Mouse (Mus musculus): ENCODE measurements around the gene Kcnn3. TPM values are rescaled to one million over a fixed set of nuclear protein-coding genes. Genes with fewer than 3 reads are reported as not detected.

The Kcnn3 gene
- total RNA-seq (2021) = 1 to 10 TPM; 2.7 to 3.8 TPM
- long read RNA-seq, experiment 1, partial matches to known transcripts = 0 of 1 reads
- long read RNA-seq, experiment 1, other reads (novel, unspliced or antisense) = 1 of 1 reads
- long read RNA-seq, experiment 2, partial matches to known transcripts = 0 of 1 reads
- long read RNA-seq, experiment 2, other reads (novel, unspliced or antisense) = 1 of 1 reads

DNA sequence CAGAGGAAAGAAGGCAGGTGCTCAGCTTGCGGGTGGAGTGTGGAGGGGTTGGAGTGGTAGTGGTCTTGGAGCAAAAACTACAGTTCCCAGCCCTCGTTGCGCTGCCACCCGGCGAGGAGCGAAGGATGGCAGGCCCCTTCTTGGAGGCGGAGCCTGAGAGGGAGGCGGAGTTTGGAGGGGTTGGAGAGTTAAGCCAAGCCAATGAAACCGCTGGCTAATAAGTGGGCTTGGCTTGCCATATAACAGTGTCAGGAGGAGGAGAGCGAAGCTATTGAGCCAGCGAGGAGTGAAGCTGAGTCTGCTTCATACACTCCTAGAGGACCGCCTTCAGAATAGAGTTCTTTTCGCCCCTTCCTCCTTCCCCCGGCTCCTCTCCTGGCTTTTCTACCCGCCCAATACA is at the start of gene Kcnn3:
Gene Kcnn3 (plus strand): TSS at position 271 of the 400 bp plus-strand sequence.
- peak; percentile 63 to 74 for DNase-seq (ENCODE audit: low spot score in 2 of 2)

DNA sequence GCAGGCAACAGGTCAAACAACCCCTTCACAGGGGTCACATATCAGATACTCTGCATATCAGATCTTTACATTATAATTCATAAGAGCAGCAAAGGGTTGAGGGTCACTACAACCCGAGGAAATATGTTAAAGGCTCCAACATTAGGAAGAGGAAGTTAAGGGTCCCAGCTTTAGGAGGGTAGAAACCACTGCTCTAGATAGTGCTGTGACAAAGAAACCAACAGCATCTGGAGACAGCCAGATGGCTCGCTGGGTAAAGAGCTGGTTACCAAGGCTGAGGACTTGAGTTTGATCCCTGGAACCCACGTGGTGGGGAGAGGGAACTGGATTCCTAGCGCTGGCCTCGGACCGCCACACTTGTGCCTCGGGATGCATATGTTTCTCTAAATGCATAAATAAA is 47.7 kb upstream of the Kcnn3 start:
- no peak for DNase-seq (ENCODE audit: low spot score in 2 of 2)

DNA sequence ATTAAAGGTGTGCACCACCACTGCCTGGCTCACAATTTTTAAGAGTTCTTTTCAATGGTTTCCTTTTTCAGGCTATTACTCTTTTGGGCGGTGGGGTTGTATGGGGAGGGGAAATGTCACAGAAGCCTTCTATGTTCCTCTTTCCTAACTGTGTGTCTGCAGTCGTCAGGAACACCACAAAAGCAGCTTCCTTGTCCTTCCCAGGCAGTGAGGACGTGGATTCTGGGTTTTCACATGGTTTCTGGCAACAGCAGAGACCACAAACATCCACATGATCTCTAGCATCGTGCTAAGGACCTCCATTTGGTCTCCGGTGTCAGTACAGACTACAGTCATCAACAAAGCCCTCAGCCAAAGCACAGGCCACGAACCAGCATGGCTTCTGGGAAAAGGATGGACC is 46.1 kb upstream of the Kcnn3 start:
- DNase-seq (ENCODE audit: low spot score in 2 of 2) = no peak

DNA sequence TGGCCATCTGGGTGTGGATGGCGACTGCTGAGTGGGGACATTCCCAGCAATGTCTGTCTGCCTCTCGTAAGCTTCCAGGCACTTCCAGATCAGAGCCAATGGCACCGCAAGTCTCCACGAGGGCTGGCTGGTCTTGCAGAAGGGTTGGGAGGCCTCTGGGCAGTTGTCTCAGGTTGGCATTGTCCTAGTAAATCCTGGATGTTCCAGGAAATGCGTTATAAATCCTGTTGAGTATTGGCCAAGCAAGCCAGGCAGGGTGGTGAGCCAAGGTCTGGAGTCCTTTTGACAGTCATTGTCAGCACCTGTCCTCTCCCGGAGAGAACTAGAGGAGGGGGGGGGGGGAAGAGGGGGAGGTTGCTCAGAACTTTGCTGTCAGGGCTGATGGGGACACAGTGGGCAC is 40.9 kb upstream of the Kcnn3 start:
- DNase-seq (ENCODE audit: low spot score in 2 of 2) = no peak

DNA sequence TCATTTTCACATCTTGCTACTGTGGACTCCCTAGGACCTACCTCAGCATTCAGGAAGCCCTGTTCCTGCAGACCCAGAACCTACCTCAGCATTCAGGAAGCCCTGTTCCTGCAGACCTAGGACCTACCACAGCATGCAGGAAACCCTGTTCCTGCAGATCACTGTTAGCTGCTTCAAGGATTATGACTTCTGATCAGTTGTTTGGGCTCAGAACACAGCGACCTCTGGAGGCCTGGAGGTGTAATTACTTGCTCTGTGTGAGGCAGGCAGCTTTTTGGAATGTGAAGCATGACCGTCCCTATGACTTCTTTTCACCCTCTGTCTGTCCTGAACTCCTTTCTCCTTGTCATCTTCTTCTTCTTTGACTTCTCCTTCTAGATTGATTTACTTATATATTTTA is 38.5 kb upstream of the Kcnn3 start:
- no peak for DNase-seq (ENCODE audit: low spot score in 2 of 2)

DNA sequence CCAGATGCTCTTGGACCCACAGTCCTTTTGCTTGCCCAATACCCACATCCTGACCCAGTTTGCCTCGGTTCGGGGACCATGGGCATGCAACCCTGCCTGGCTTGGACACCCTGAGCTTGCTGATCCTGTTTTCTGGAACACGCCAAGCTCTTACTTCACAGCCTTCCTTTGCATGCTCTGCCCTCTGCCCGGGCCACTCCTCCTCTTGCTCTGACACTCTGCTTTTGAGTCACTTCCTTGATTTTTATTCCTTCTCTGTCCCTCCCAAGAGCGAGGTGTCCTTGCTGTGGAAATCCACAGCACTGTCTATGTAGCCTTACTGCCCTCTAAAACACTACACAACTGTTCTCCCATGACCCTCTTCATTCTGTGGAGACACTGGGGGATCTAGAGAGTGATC is 37.7 kb upstream of the Kcnn3 start:
- DNase-seq (ENCODE audit: low spot score in 2 of 2) = no peak

DNA sequence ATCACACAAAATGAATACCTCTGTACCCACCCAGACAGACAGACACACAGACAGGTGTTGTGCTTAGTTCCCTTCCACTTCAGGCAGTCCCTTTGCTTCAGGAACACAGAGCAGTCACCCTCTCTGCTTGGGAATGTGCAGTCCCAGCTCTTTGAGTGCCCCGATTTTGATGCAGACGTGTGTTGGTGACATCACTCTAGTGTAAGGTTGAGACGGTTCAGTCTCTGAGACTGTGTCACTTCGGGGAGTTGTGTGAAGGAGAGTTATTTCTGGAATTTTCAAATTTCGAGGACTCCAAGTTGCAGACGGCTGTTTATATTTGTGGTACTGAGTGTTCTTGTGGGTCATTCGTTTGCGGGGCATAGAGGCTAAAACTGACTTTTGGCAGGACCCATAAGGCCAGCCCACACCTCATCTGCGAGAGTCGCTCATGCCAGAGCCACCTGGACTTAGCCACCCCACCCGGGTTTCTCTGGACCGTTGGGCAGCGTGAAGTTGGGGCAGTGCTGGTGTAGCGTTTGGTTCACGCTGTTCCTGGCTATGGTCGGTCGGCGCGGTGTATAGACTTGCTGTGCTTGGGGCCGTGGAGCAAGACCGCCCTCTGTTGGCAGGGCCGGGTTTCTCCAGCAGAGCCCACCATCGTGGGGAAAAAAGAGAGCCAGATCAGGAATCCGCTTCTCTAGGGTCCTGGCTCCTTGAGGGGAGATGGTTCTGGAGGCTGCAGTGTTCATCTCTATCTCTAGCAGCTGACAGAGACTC is 35.0 kb upstream of the Kcnn3 start:
- DNase-seq (ENCODE audit: low spot score in 2 of 2) = peak; percentile 75 to 82

DNA sequence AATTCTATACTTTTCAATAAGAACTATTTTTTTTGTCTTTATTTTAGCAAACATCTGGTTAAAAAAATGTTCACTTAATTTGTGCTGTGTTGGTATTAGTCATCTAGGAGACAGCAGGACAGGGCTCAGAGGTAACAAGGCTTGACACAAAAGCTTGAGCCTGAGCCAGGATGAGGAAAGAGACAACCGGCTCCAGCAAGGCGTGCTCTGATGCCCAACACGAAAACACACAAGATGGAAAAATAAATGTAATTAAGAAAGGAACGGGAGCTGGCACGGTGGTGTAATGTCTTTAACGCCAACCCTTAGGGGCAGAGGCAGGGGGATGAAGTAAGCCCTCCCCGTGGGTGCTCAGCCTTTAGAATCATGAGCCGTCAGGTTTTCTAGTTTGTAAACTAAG is 33.9 kb upstream of the Kcnn3 start:
- no peak for DNase-seq (ENCODE audit: low spot score in 2 of 2)

DNA sequence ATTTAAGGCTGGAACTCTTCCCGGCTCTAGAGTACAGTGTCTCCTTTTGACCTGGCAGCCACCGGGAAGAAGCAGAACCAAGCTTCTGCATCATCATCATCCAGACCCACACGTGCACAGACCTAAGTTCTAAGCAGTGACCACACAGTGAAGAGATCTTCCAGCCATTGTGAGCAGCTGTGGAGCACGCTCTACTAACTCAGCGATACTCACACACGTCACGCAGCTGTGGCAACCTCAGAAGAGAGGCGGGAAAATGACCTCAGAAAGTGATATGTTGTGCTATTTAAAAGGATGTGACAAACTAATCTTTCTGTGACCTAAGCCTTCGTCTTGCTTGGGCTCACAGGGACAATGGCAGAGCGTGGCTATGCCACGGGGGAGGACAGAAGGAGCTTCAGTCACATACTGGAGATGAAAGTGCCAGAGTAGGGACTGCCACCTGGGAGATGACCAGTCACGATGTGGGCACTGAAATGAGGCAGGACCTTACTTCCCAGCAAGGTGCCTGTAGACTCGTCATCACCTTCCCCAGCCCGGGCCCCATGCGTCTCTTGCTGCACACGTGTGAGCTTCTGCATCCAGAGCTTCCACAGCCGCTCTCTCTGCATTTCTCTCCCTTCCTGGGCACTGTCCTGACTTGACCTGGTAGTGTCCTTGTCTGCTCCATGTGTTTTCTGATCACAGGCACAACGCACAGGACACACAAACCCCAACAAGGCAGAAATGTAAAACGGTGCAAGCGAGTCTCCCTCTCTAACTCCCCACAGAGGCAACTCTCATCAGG is 32.9 kb upstream of the Kcnn3 start:
- no peak for DNase-seq (ENCODE audit: low spot score in 2 of 2)

DNA sequence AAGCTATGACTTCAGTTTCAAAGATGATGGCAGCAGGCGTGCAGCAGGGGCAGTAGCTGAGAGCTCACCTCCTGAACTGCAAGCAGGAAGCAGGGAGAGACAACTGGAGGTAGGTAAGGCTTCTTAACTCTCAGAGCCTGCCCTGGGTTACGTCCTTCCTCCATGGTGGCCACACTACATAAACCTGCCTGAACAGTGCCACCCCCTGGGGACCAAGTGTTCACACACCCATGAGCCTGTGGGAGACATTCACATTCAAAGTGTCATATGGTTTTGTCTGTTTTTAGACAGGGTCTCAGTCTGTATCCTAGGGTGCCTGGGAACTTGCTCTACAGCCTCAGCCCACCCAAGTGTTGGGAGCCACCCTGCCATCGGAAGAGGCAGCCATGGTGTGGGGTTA is 29.2 kb upstream of the Kcnn3 start:
- DNase-seq (ENCODE audit: low spot score in 2 of 2) = no peak

DNA sequence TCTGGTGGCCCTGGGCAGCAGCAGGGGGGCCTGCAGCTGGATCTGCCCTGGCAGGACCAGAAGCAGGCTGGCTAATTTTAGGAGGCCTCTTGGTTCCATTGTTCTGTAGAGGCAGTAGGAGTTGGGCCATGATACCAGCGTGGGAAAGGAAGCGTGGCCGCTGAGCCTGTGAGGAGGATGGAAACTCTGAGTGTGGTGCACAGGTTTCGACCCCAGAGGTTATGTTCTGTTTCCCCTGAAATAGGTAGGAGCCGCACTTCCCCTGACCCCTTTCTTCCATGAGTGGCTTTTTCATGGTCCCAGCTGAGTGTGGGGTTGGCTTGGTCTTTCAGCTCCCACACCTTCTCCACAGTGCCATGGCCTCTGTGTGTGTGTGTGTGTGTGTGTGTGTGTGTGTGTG is 28.4 kb upstream of the Kcnn3 start:
- no peak for DNase-seq (ENCODE audit: low spot score in 2 of 2)

DNA sequence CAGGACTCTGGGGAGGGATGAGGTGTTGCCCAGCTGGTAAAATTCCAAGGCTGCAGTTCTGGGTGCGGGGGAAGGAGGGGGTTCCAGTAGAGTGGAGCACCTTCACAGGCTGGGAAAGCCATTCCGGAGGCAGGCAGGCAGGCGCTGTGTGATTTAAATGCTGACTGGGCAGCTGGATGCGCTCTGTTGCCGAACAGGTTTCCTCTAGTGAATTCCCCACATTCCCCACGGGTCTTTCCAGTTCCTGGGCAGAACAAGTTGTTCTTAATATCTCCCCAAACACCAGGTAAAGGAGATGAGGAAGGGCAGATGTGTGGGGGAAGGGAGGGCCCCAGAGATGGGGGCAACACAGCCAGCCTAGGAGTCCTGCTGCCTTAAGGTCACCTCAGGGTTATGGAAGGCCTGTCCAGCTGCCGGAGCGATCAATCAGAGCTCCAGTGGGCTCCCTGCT is 27.2 kb upstream of the Kcnn3 start:
- DNase-seq (ENCODE audit: low spot score in 2 of 2) = no peak

DNA sequence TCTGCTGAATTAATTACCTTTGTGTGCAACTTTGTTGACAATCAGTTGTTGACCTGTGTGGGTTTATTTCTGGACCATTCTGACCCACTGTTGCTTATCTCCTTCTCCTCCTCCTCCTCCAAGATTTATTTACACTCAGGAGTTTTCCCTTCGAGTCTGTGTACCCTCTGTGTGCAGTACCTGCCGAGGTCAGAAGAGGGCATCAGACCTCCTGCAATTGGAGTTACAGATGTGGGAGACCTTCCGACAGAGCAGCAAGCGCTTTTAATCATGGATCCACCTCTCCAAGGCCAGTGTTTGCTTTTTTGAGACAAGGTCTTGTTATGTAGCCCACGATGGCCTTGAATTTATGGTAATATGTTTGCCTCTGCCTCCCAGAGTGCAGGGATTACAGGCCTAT is 25.3 kb upstream of the Kcnn3 start:
- no peak for DNase-seq (ENCODE audit: low spot score in 2 of 2)

DNA sequence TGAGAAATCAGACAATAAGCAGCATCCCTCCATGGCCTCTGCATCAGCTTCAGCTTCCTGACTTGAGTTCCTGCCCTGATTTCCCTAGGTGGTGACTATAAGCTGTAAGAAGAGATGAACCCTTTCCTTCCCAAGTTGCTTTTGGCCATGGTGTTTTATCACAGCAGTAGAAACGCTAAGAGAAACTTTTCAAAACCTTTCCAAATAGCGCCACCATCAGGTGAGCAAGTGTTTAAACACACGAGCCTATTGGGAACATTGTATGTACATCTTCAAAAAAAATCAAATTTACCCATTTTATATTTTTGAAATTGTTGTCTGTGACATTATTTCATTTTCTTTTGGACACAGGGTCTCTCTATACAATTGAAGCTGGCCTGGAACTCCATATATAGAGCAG is 23.6 kb upstream of the Kcnn3 start:
- no peak for DNase-seq (ENCODE audit: low spot score in 2 of 2)

DNA sequence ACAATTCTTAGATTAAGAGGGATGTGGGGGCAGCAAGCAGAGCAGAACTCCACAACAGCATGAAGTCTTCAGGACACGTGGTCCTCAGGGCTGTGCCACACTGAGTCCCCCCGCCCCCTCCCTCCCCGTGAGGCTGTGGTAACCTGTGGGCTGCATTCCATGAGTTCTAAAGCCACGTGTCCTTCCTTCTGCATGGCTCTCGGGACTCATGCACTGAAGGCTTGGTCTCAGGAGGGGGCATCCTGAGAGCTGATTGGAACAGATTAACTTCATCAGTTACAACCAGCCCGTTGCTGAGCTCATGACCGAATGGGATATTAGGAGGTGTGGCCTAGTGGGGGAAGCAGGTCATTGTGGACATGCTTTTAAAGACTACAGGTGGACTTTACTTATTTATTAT is 20.3 kb upstream of the Kcnn3 start:
- DNase-seq (ENCODE audit: low spot score in 2 of 2) = no peak

DNA sequence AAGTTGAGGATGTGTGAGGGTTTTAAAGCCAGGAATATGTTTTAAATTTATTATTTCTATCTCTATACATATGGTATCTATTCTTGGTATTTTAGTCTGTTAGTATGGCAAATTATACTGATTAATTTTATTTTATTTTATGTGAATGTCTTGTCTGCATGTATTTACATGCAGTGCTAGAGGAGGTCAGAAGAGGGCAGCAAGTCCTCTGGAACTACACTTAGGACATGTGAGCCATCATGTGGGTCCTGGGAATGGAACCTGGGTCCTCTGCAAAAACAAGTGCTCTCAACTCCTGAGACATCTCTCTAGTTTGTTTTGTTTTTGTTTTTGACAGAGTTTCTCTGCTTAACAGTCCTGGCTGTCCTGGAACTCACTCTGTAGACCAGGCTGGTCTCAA is 18.5 kb upstream of the Kcnn3 start:
- no peak for DNase-seq (ENCODE audit: low spot score in 2 of 2)

DNA sequence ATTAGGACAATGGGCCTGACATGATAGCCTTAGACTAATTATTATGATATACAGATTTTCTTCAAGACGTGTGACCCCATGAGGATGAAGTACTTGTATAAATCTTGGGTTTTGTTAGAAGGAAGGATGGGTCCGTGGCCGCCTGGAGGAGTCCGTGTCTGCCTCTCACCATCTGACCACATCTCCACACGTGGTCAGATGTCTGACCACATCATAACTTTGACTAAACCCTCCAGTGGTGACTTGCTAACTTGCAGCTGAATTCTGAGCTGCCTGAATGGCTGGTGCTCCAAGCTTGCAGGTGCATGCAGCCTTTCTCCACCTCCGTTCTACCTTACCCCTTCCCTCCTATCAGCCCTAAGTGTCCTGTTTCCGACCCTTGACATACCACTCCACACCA is 17.4 kb upstream of the Kcnn3 start:
- DNase-seq (ENCODE audit: low spot score in 2 of 2) = no peak

DNA sequence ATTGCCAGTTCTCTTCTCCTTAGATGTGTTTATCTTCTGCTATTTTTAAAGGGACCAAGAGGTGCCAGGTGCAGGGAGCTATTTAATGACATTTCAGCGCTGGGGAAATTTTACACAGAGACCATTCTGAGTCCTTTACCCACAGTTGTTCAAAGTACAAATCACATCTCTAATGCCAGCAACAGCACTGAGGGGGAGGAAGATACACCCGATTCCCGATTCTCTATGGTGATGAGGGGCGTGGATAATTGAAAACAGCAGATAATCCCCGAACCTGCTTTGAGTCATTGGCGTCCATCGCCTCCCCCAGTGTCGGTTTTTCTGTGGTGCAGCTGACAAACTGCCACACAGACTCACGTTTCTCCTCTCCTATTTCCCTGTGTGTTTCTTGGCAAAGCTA is 11.9 kb upstream of the Kcnn3 start:
- DNase-seq (ENCODE audit: low spot score in 2 of 2) = no peak

DNA sequence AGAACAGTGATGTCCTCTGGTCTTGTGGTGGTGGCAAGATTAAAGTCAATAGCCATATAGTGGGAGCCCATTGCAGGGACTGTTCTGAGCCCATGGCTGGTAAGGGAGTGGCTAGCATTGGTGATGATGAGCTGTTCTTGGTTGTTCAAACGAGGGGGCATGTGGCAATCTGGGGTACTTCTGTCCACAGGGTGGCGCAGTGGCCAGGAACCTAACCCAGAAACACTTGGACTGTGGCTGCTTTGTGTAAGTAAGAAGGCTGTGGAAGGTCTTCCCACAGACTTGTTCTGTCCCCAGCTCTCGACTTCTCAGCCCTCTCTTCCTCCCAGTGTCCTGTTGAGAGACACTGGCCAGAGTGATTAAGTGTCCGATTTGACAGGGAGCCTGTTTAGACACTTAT is 9.0 kb upstream of the Kcnn3 start:
- DNase-seq (ENCODE audit: low spot score in 2 of 2) = peak; percentile 22 to 40

DNA sequence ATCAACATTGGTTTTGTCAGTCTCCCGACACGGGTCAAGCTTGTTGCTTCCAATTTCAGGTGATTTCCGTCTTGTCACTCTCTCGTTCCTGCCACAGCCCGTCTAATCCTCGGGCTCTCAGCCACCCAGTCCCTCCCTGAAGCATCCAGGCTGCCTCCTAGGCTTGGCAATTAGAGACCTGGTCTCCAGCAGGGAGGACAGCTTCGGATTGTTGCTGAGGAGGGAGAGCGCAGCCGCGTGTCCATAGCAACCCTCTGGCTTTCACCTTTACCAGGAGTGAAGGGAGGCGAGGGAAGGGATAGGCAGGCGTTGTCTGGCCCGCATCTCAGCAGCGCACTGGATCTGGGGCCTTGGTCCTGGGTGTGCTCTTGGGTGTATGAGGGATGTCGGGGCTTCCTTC is 8.6 kb upstream of the Kcnn3 start:
- no peak for DNase-seq (ENCODE audit: low spot score in 2 of 2)

DNA sequence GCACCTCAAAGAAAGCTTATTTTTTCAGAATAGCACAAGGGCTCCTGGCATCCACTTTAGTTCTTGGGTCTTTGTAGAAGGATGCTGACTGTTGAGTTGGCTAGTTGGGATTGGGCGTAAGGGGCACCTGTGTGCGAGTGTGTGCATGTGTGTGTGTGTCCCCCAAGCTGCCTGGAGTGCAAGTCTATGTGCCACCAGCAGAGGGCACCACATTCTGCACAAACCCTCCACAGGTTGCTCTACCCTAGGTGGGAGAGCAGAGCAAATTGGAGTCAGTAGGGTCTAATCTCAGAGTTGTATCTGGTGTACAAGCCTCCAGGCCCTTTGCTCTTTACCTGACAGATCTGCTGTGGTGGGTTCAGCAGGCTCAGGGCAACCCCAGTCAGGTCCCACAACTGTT is 7.7 kb upstream of the Kcnn3 start:
- peak in 1 of 2 experiments; percentile 41 for DNase-seq (ENCODE audit: low spot score in 2 of 2)

DNA sequence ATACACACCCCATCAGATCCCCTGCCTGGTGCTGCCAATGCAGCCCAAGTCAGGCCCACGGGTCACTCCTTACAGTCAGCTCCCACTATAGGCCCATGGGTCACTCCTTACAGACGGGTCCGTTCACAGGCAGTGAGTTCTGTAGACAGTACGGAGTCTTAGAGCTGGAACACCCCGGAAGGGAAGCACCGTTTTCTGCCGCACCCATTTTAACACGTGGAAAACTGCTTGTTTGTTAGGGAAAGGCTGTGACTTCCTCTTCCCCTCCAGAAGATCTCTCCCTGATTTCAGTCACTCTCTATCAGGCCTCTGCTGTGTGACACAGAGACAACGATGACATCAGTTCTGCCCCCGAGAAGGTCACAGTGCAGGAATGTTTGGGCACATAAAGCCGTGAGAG is 4.5 kb upstream of the Kcnn3 start:
- DNase-seq (ENCODE audit: low spot score in 2 of 2) = no peak
